Mouse (Mus musculus) gastrocnemius, postnatal 4 days (tissue): ENCODE data around the gene Plcb1. TPM values are rescaled to one million over a fixed set of nuclear protein-coding genes. Genes with fewer than 3 reads are reported as not detected.

Source experiments
- DNase-seq, 2 experiments: peaks; one replicate each; pipeline ENCODE4 v3.0.0; 2021 to 2022; ENCODE audit warnings: low spot score in 2 of 2, mixed read lengths in 2 of 2
- total RNA-seq, 2 experiments: library from RNA; stranded (reverse); gene quantifications; 2 replicates each; pipeline ENCODE4 v1.2.3; 2021

Gene Plcb1
- total RNA-seq, 2 experiments from 2014 or later = 7.1 to 7.4 TPM

GRCm38 (mm10) chr2:135049283-135049682 lies 263.4 kb downstream of the Plcb1 start:
- DNase-seq = no peak

GRCm38 (mm10) chr2:135051540-135052288 lies 265.8 kb downstream of the Plcb1 start:
- no peak for DNase-seq

GRCm38 (mm10) chr2:135053391-135053790 lies 267.5 kb downstream of the Plcb1 start:
- DNase-seq = no peak

GRCm38 (mm10) chr2:135067419-135067818 lies 281.6 kb downstream of the Plcb1 start:
- DNase-seq = no peak

- no peak for DNase-seq
Observed at GRCm38 (mm10) chr2:135071349-135071748, 285.5 kb downstream of the Plcb1 start.

- no peak for DNase-seq
Observed at GRCm38 (mm10) chr2:135072503-135072902, 286.6 kb downstream of the Plcb1 start.

GRCm38 (mm10) chr2:135073014-135073413 lies 287.1 kb downstream of the Plcb1 start:
- no peak for DNase-seq

GRCm38 (mm10) chr2:135075375-135075774 lies 289.5 kb downstream of the Plcb1 start:
- no peak for DNase-seq

- no peak for DNase-seq
Observed at GRCm38 (mm10) chr2:135092588-135093162, 306.8 kb downstream of the Plcb1 start.

- DNase-seq = no peak
Observed at GRCm38 (mm10) chr2:135101292-135101691, 315.4 kb downstream of the Plcb1 start.

GRCm38 (mm10) chr2:135101943-135102342 lies 316.1 kb downstream of the Plcb1 start:
- no peak for DNase-seq

- no peak for DNase-seq
Observed at GRCm38 (mm10) chr2:135106649-135107048, 320.8 kb downstream of the Plcb1 start.

GRCm38 (mm10) chr2:135108607-135109006 lies 322.7 kb downstream of the Plcb1 start:
- DNase-seq = no peak

- DNase-seq = no peak
Observed at GRCm38 (mm10) chr2:135114501-135115128, 328.7 kb downstream of the Plcb1 start.

- DNase-seq = no peak
Observed at GRCm38 (mm10) chr2:135123057-135123456, 337.2 kb downstream of the Plcb1 start.

- DNase-seq = no peak
Observed at GRCm38 (mm10) chr2:135123695-135124343, 338.0 kb downstream of the Plcb1 start.

GRCm38 (mm10) chr2:135140576-135140975 lies 354.7 kb downstream of the Plcb1 start:
- no peak for DNase-seq

GRCm38 (mm10) chr2:135152289-135152688 lies 366.4 kb downstream of the Plcb1 start:
- DNase-seq = no peak

GRCm38 (mm10) chr2:135153248-135153647 lies 367.4 kb downstream of the Plcb1 start:
- no peak for DNase-seq

- no peak for DNase-seq
Observed at GRCm38 (mm10) chr2:135156055-135156454, 370.2 kb downstream of the Plcb1 start.

- no peak for DNase-seq
Observed at GRCm38 (mm10) chr2:135157961-135158360, 372.1 kb downstream of the Plcb1 start.

GRCm38 (mm10) chr2:135161673-135162072 lies 375.8 kb downstream of the Plcb1 start:
- no peak for DNase-seq
